Mouse (Mus musculus) ZHBTc4 (cell line): ENCODE measurements around the gene Zfp385b.

ENCODE experiments used
- DNase-seq: peaks from one replicate; pipeline ENCODE4 v3.0.0-alpha.2; 2011; ENCODE audit warnings: low read depth, low spot score

The Zfp385b gene

GRCm38 (mm10) chr2:77790295-77790694 is 29.1 kb downstream of the Zfp385b start:
- DNase-seq = no peak

GRCm38 (mm10) chr2:77781390-77781789 is 38.0 kb downstream of the Zfp385b start:
- DNase-seq = no peak

GRCm38 (mm10) chr2:77777781-77778180 is 41.7 kb downstream of the Zfp385b start:
- no peak for DNase-seq

GRCm38 (mm10) chr2:77777047-77777686 is 42.3 kb downstream of the Zfp385b start:
- DNase-seq = no peak

GRCm38 (mm10) chr2:77775247-77775880 is 44.1 kb downstream of the Zfp385b start:
- no peak for DNase-seq

- DNase-seq = no peak
These were observed 49.3 kb downstream of the Zfp385b start for GRCm38 (mm10) chr2:77770056-77770697.

- DNase-seq = no peak
These were observed 51.0 kb downstream of the Zfp385b start for GRCm38 (mm10) chr2:77768321-77768886.

- no peak for DNase-seq
These were observed 57.5 kb downstream of the Zfp385b start for GRCm38 (mm10) chr2:77761967-77762366.

GRCm38 (mm10) chr2:77758403-77759071 is 60.9 kb downstream of the Zfp385b start:
- DNase-seq = no peak

- peak; percentile 47 for DNase-seq
These were observed 66.9 kb downstream of the Zfp385b start for GRCm38 (mm10) chr2:77752491-77752890.

GRCm38 (mm10) chr2:77749631-77750030 is 69.8 kb downstream of the Zfp385b start:
- DNase-seq = no peak

- DNase-seq = no peak
These were observed 73.0 kb downstream of the Zfp385b start for GRCm38 (mm10) chr2:77746417-77746816.

- no peak for DNase-seq
These were observed 74.2 kb downstream of the Zfp385b start for GRCm38 (mm10) chr2:77745246-77745645.

GRCm38 (mm10) chr2:77742359-77742758 is 77.1 kb downstream of the Zfp385b start:
- DNase-seq = no peak

GRCm38 (mm10) chr2:77730196-77730595 is 89.2 kb downstream of the Zfp385b start:
- no peak for DNase-seq

- no peak for DNase-seq
These were observed 92.6 kb downstream of the Zfp385b start for GRCm38 (mm10) chr2:77726798-77727197.

GRCm38 (mm10) chr2:77720806-77721205 is 98.6 kb downstream of the Zfp385b start:
- no peak for DNase-seq

- no peak for DNase-seq
These were observed 103.1 kb downstream of the Zfp385b start for GRCm38 (mm10) chr2:77716367-77716766.

- peak; percentile 70 for DNase-seq
These were observed 105.6 kb downstream of the Zfp385b start for GRCm38 (mm10) chr2:77713886-77714285.

- no peak for DNase-seq
These were observed 107.7 kb downstream of the Zfp385b start for GRCm38 (mm10) chr2:77711751-77712150.

GRCm38 (mm10) chr2:77709206-77709794 is 110.1 kb downstream of the Zfp385b start:
- peak; percentile 69 for DNase-seq

- DNase-seq = no peak
These were observed 112.3 kb downstream of the Zfp385b start for GRCm38 (mm10) chr2:77707138-77707537.
